Mouse (Mus musculus) brain, embryonic 14.5 days (tissue): ENCODE results near the gene Spata13.

Experiments
- CTCF ChIP-seq: fragments of 200-500 bp; IDR thresholded peaks from 2 replicates; pipeline ENCODE4 v1.5.1; 2012; ENCODE audit warnings: inconsistent platforms, mild to moderate bottlenecking, moderate library complexity, borderline replicate concordance; ENCODE audit not compliant: insufficient read depth, insufficient read length; ENCODE audit errors: extremely low read depth
- POLR2A ChIP-seq: fragments of 200-500 bp; IDR thresholded peaks from 2 replicates; pipeline ENCODE4 v1.6.1; 2012; ENCODE audit warnings: mild to moderate bottlenecking, inconsistent platforms, borderline replicate concordance; ENCODE audit not compliant: poor library complexity, insufficient read depth, insufficient read length, severe bottlenecking; ENCODE audit errors: extremely low read depth

DNA sequence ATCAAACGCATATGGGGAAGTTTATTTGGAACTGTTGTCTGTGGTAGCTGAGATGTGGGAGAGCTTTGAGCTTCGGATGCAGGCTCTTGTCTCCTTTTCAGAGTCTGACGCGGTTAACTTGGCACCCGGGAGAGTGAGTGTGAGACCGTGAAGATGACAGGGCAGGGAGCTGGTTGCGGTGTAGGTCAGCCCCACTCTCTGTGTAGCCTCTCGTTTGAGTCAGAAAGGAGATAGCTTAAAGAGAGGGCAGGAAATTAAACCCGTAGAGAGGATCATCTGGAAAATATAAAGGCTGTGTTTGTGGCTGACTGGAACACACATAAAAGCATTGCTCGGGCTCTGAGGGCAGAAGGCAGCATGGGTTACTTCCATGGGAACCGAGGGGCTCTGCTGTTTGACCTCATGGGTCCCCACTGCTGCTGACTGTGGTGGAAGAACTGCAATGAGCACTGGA lies 173.1 kb downstream of the Spata13 start:
- no peak for TF ChIP-seq CTCF
- no peak for TF ChIP-seq POLR2A
